Mouse (Mus musculus): ENCODE measurements around the gene Fgfr1op2.

- TF ChIP-seq CTCF (IDR thresholded peaks at IDR 0.05; ENCODE audit: borderline replicate concordance, insufficient read depth, low read depth, low read length), result no peak
- no peak for TF ChIP-seq POLR2A (IDR thresholded peaks at IDR 0.05; ENCODE audit: borderline replicate concordance, insufficient read depth, low read length)
Measured at GRCm38 (mm10) chr6:146613907-146614306, 36.9 kb downstream of the Fgfr1op2 start.

Data from cerebellum, adult 2 months (tissue).